ENCODE assay signal across 12 mouse cellular contexts in genomic region chr19:41031009-41031408, GRCm38 (mm10). TPM values are rescaled to one million over a fixed set of nuclear protein-coding genes. Genes with fewer than 3 reads are reported as not detected.
DNase-seq lines count a peak whose midpoint lies in the region; ATAC-seq and TF ChIP-seq lines count a peak whose summit lies in the region.
"Had no signal": no experiment of that assay in that cellular context is flagged by ENCODE, and none has a peak within 500 bp of the region (broad histone marks: within the 10 kb centered on the region; RNA-seq: fewer than 3 reads in every experiment).

No protein-coding gene starts in this region.

- no peak overlapping the region for H3K9ac ChIP-seq in heart, postnatal 0 days (replicated peaks; ENCODE audit: low read depth, low read length)
- no peak overlapping the region for H3K9ac ChIP-seq in stomach, postnatal 0 days (ENCODE audit: low read length)
- H3K9ac ChIP-seq: forebrain, postnatal 0 days; limb, embryonic 12.5 days had no signal

- 53% methylated on average over 11 of the region's 11 CpGs for WGBS in heart, postnatal 0 days
- WGBS in stomach, postnatal 0 days, result 60% methylated on average over 11 of the region's 11 CpGs

- peak; percentile 5 for DNase-seq in heart, postnatal 0 days (ENCODE audit: low spot score)
- no peak for DNase-seq in heart, postnatal 10 days
- DNase-seq in CD8-positive naive resting alpha-beta T cell, adult 2 months (ENCODE audit: low read depth in 2 of 2, low spot score in 2 of 2), result peak; percentile 58 to 66
- peak; percentile 26 for DNase-seq in lung, postnatal 10 days
- peak; percentile 61 to 81 for DNase-seq in thymus, adult 18-20 months
- DNase-seq in right cerebral cortex, postnatal 25 days, result no peak
- no peak for DNase-seq in cerebellum, adult 9-11 months
- no peak for DNase-seq in stomach, postnatal 0 days (ENCODE audit: low spot score)
- DNase-seq: forebrain, postnatal 0 days; heart, postnatal 14 days had no signal

- H3K9me3 ChIP-seq in heart, postnatal 0 days (replicated peaks; ENCODE audit: control insufficient read depth, low read length), result no peaks in the 10 kb centered on the region
- no peaks in the 10 kb centered on the region for H3K9me3 ChIP-seq in stomach, postnatal 0 days (ENCODE audit: control insufficient read depth, low read length)
- H3K9me3 ChIP-seq: limb, embryonic 12.5 days had no signal

- no peak overlapping the region for H3K27ac ChIP-seq in heart, postnatal 0 days (ENCODE audit: low read depth)
- H3K27ac ChIP-seq in stomach, postnatal 0 days (replicated peaks), result no peak overlapping the region
- H3K27ac ChIP-seq: limb, embryonic 12.5 days had no signal

- ATAC-seq in heart, postnatal 0 days (ENCODE audit: insufficient read depth, low read depth), result peak; percentile 53; the same call in 1 of the 2 replicates
- no peak for ATAC-seq in stomach, postnatal 0 days (ENCODE audit: low FRiP score, low TSS enrichment)
- ATAC-seq: forebrain, postnatal 0 days had no signal

- no peak for TF ChIP-seq EP300 in heart, postnatal 0 days (IDR thresholded peaks at IDR 0.05; ENCODE audit: low read depth)
- TF ChIP-seq EP300 in stomach, postnatal 0 days (optimal IDR thresholded peaks at IDR 0.05), result no peak

- H3K4me3 ChIP-seq in heart, postnatal 0 days (ENCODE audit: low read depth, low read length), result peak overlapping the region; percentile 7; the same call in 1 of the 2 replicates
- H3K4me3 ChIP-seq in stomach, postnatal 0 days (ENCODE audit: low read depth, low read length), result no peak overlapping the region
- H3K4me3 ChIP-seq: limb, embryonic 12.5 days had no signal

- no peaks in the 10 kb centered on the region for H3K4me1 ChIP-seq in heart, postnatal 0 days (ENCODE audit: control insufficient read depth, insufficient read depth)
- H3K4me1 ChIP-seq in stomach, postnatal 0 days (replicated peaks; ENCODE audit: control insufficient read depth, insufficient read depth), result no peaks in the 10 kb centered on the region
- H3K4me1 ChIP-seq: limb, embryonic 12.5 days had no signal

- peak overlapping the region; percentile 15; the same call in 1 of the 2 replicates for H3K4me2 ChIP-seq in heart, postnatal 0 days (ENCODE audit: low read depth, low read length)
- no peak overlapping the region for H3K4me2 ChIP-seq in stomach, postnatal 0 days (replicated peaks; ENCODE audit: low read depth)
- H3K4me2 ChIP-seq: limb, embryonic 12.5 days had no signal

- TF ChIP-seq CTCF in heart, postnatal 0 days (IDR thresholded peaks at IDR 0.05; ENCODE audit: low read depth), result no peak
- TF ChIP-seq CTCF in stomach, postnatal 0 days (IDR thresholded peaks at IDR 0.05; ENCODE audit: low read depth), result no peak

- intact Hi-C loops in heart, postnatal 10 days (cut with DNase I), result no loop called here

- H3K36me3 ChIP-seq in heart, postnatal 0 days (replicated peaks; ENCODE audit: control insufficient read depth, insufficient read depth, low read length), result no peaks in the 10 kb centered on the region
- H3K36me3 ChIP-seq in stomach, postnatal 0 days (ENCODE audit: control insufficient read depth, insufficient read depth, low read length), result no peaks in the 10 kb centered on the region
- H3K36me3 ChIP-seq: limb, embryonic 12.5 days had no signal

- H3K27me3 ChIP-seq in heart, postnatal 0 days (ENCODE audit: control insufficient read depth, insufficient read depth, low read length), result no peaks in the 10 kb centered on the region
- no peaks in the 10 kb centered on the region for H3K27me3 ChIP-seq in stomach, postnatal 0 days (ENCODE audit: control insufficient read depth, insufficient read depth, low read length)

RNA-seq across cellular contexts. Expression of gene Dntt, which starts 1.9 kb away (rescaled TPM):
- total RNA-seq in heart, postnatal 0 days (2014; rRNA removed; ENCODE audit: low replicate concordance), result not detected in 2 replicates
- not detected in 2 replicates for polyA plus RNA-seq in heart, postnatal 0 days (2015; fragmentation: Nextera tagmentation; extraction: Ambion mirVana)
- under 1 TPM; 0.47 to 0.50 TPM for total RNA-seq in heart, postnatal 10 days (2021)
- polyA plus RNA-seq in stomach, postnatal 0 days (2015; fragmentation: Nextera tagmentation; extraction: Ambion mirVana), result not detected in 2 replicates
- total RNA-seq: monocyte, adult 5-6 weeks had no signal
- polyA plus RNA-seq: limb, embryonic 12.5 days had no signal

RNA-seq across cellular contexts. Expression of gene Blnk, which starts 36.7 kb away (rescaled TPM):
- total RNA-seq in heart, postnatal 0 days (2014; rRNA removed; ENCODE audit: low replicate concordance), result not detected in 2 replicates
- 0.26 and 0.29 TPM in 2 replicates for polyA plus RNA-seq in heart, postnatal 0 days (2015; fragmentation: Nextera tagmentation; extraction: Ambion mirVana)
- under 1 TPM; 0.77 to 0.82 TPM for total RNA-seq in heart, postnatal 10 days (2021)
- 8.7 and 9.9 TPM in 2 replicates for polyA plus RNA-seq in stomach, postnatal 0 days (2015; fragmentation: Nextera tagmentation; extraction: Ambion mirVana)

RNA-seq across cellular contexts. Expression of gene Opalin, which starts 45.9 kb away (rescaled TPM):
- not detected in 2 replicates for total RNA-seq in heart, postnatal 0 days (2014; rRNA removed; ENCODE audit: low replicate concordance)
- polyA plus RNA-seq in heart, postnatal 0 days (2015; fragmentation: Nextera tagmentation; extraction: Ambion mirVana), result not detected in 2 replicates
- total RNA-seq in heart, postnatal 10 days (2021), result not detected
- polyA plus RNA-seq in stomach, postnatal 0 days (2015; fragmentation: Nextera tagmentation; extraction: Ambion mirVana), result not detected in 2 replicates
- total RNA-seq: forebrain, postnatal 0 days; heart, postnatal 14 days; monocyte, adult 5-6 weeks had no signal
- polyA plus RNA-seq: forebrain, postnatal 0 days; limb, embryonic 12.5 days had no signal

Comparison
In these comparisons a context has a peak if more than half of its experiments do, and no peak if none do; other contexts are left out.
1. DNase-seq: peak in heart, postnatal 0 days (single experiment), CD8-positive naive resting alpha-beta T cell, adult 2 months (2 of 2), lung, postnatal 10 days (single experiment) and thymus, adult 18-20 months (2 of 2); none in heart, postnatal 10 days (0 of 2), right cerebral cortex, postnatal 25 days (single experiment), cerebellum, adult 9-11 months (single experiment) and stomach, postnatal 0 days (single experiment).